Mouse (Mus musculus) kidney, postnatal 0 days (tissue): Measurements from ENCODE around the gene A730061H03Rik. TPM values are rescaled to one million over a fixed set of nuclear protein-coding genes. Genes with fewer than 3 reads are reported as not detected.
A peak's percentile ranks its signal among the peaks of the same experiment; 100 is the strongest.

Source experiments
- ATAC-seq: fragments of 200-750 bp; cut with Nextera tagmentation; replicated peaks from 2 replicates; pipeline ENCODE4 v1.8.0; 2017; ENCODE audit warnings: low read depth, moderate number of reproducible peaks, moderate TSS enrichment, moderate library complexity; ENCODE audit not compliant: low FRiP score
- DNase-seq: peaks from one replicate; pipeline ENCODE4 v3.0.0-alpha.2; 2016; ENCODE audit warnings: low spot score
- H3K27ac ChIP-seq: fragments of 300-500 bp; sonication (generic); 2 replicates; pipeline ENCODE4 v1.5.1; 2014; ENCODE audit warnings: mild to moderate bottlenecking
- H3K27me3 ChIP-seq: fragments of 300-500 bp; sonication (generic); 2 replicates; pipeline ENCODE4 v1.6.1; 2014; ENCODE audit warnings: low read length, mixed read lengths; ENCODE audit not compliant: insufficient read depth
- H3K36me3 ChIP-seq: fragments of 300-500 bp; sonication (generic); 2 replicates; pipeline ENCODE4 v1.6.1; 2014; ENCODE audit warnings: low read length, mixed read lengths; ENCODE audit not compliant: insufficient read depth
- H3K4me1 ChIP-seq: fragments of 300-500 bp; sonication (generic); replicated peaks from 2 replicates; pipeline ENCODE4 v1.6.1; 2014; ENCODE audit warnings: antibody characterized with exemption, low read length, mixed read lengths; ENCODE audit not compliant: insufficient read depth
- H3K4me2 ChIP-seq: fragments of 300-500 bp; sonication (generic); 2 replicates; pipeline ENCODE4 v1.6.1; 2014; ENCODE audit warnings: mild to moderate bottlenecking, low read length, moderate library complexity, mixed read lengths
- H3K4me3 ChIP-seq: fragments of 300-500 bp; sonication (generic); replicated peaks from 2 replicates; pipeline ENCODE4 v1.5.1; 2014; ENCODE audit warnings: low read depth, low read length
- H3K9ac ChIP-seq: fragments of 300-500 bp; sonication (generic); 2 replicates; pipeline ENCODE4 v1.6.1; 2014; ENCODE audit warnings: low read depth, low read length
- H3K9me3 ChIP-seq: fragments of 300-500 bp; sonication (generic); replicated peaks from 2 replicates; pipeline ENCODE4 v1.6.1; 2016; ENCODE audit warnings: low read length, inconsistent platforms, mixed read lengths
- CTCF ChIP-seq: IDR thresholded peaks from 2 replicates; pipeline ENCODE4 v1.5.1; 2016; ENCODE audit warnings: antibody characterized with exemption, low read depth, mild to moderate bottlenecking, moderate library complexity
- WGBS: fragments of 180-500 bp; shearing (Covaris S2); extraction: QIAGEN DNeasy Blood & Tissue Kit; methylation state at CpG from one replicate; pipeline ENCODE4 v1.1.7; 2014; 5-methylcytosine and 5-hydroxymethylcytosine counted together
- polyA plus RNA-seq: library from polyadenylated mRNA; unstranded; fragments of >200 nt; fragmentation: Nextera tagmentation; extraction: Ambion mirVana; gene quantifications from 2 replicates; pipeline ENCODE4 v1.2.1, GENCODE M21; 2015

A730061H03Rik gene
- polyA plus RNA-seq, 1 experiment from 2014 or later = 1.7 TPM

GRCm38 (mm10) chr14:55540787-55541321, 19.4 kb downstream of the A730061H03Rik start:
- ATAC-seq (peak; percentile 27), DNase-seq (peak; percentile 76)
- Histone ChIP-seq H3K4me2 (peak overlapping the region; percentile 75), H3K36me3 (peaks cover 26% of the 10 kb centered on the region), H3K27me3 (no peaks in the 10 kb centered on the region), H3K27ac (peak overlapping the region; percentile 94), H3K4me1 (peaks cover 11% of the 10 kb centered on the region), H3K4me3 (peak overlapping the region; percentile 70), H3K9ac (peak overlapping the region; percentile 74), H3K9me3 (no peaks in the 10 kb centered on the region)
- no peak for TF ChIP-seq CTCF
- WGBS = 4% methylated on average over 10 of the region's 10 CpGs

GRCm38 (mm10) chr14:55540067-55540786, 20.0 kb downstream of the A730061H03Rik start, which contains the start of gene Pck2:
Gene Pck2 (plus strand): TSS chr14:55540266.
- peaks cover 11% of the 10 kb centered on the region for H3K4me1 ChIP-seq
- DNase-seq (peak; percentile 97), ATAC-seq (peak; percentile 95)
- H3K27ac ChIP-seq = peak within 1 kb of the TSS; percentile 94
- no peaks in the 10 kb centered on the region for H3K27me3 ChIP-seq
- H3K9me3 ChIP-seq = no peaks in the 10 kb centered on the region
- peaks cover 21% of the 10 kb centered on the region for H3K36me3 ChIP-seq
- WGBS = under 1% methylated on average over 31 of the region's 32 CpGs
- peak within 1 kb of the TSS; percentile 70 for H3K4me3 ChIP-seq
- peak within 1 kb of the TSS; percentile 75 for H3K4me2 ChIP-seq
- no peak for TF ChIP-seq CTCF
- H3K9ac ChIP-seq = peak within 1 kb of the TSS; percentile 74

DNA sequence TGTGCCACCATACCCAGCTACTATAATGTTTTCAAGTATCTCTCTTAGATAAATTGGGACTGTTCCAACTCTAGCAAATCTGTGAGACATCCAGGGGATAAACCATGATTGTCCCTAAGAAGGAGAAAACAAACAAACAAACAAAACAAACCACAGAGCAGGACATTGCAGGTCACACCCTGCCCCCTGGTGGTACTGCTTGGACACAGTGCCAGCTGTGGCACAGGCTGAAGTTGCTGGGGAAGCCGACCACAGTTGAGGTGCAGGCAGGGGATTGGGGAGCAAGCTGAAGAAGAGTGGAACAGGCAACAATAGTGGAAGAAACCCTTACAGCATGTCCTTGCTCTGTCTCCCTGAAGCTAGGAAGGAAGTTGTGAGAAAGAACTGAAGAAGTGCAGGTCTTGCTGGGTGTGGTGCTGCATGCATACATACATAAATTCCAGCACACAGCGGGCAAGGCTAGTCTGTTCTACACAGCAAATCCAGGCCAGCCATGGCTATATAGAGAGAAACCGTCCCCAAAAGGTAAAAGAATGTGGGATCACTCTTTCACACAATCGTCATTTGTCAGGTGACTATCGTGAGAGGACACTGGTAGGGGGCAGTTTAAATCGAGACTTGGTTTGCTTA, 24.0 kb downstream of the A730061H03Rik start:
- Histone ChIP-seq H3K9me3 (no peaks in the 10 kb centered on the region), H3K27ac (no peak overlapping the region), H3K27me3 (no peaks in the 10 kb centered on the region), H3K4me2 (no peak overlapping the region), H3K9ac (no peak overlapping the region), H3K4me3 (no peak overlapping the region), H3K36me3 (no peaks in the 10 kb centered on the region), H3K4me1 (peaks cover 6% of the 10 kb centered on the region)
- peak; percentile 58 for DNase-seq
- TF ChIP-seq CTCF = peak; percentile 85
- 57% methylated on average over 6 of the region's 6 CpGs for WGBS
- no peak for ATAC-seq

DNA sequence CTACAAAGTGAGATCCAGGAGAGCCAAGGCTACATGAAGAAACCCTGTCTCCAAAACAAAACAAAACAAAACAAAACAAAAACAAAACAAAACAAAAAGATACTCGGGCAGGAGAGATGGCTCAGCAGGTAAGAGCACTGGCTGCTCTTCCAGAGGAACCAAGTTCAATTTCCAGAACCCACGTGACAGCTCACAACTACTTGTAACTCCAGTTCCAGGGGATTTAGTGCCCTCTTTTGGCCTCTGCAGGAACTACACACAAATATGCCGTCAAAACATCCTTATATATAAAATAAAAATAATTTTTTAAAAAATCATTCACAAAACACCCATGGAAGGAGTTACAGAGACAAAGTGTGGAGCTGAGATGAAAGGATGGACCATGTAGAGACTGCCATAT, 32.3 kb downstream of the A730061H03Rik start:
- 20% methylated on average over 3 of the region's 3 CpGs for WGBS
- Histone ChIP-seq H3K4me3 (no peak overlapping the region), H3K9ac (no peak overlapping the region), H3K27me3 (no peaks in the 10 kb centered on the region), H3K4me2 (no peak overlapping the region), H3K36me3 (no peaks in the 10 kb centered on the region), H3K27ac (no peak overlapping the region), H3K9me3 (no peaks in the 10 kb centered on the region), H3K4me1 (no peaks in the 10 kb centered on the region)
- peak; percentile 70 for TF ChIP-seq CTCF
- ATAC-seq (no peak), DNase-seq (peak; percentile 64)

DNA sequence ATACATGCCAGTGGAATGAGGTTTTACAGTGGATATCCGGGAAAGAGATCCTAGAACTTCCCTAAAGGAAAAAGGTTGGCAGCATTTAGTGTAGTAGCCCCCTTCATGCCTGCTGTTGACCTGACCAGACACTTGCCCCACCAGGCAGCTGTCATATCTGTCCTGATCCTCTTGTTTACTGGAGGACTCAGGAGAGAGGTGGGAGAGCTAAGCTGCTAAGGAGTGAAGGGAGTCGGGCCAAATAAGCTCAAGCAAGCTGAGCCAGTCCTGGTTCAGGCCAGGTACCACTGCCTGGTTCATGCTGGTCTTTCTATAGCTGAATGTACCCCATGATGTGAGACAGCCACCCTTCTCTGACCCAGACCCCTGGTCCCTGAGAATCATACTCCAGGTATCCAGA, 33.5 kb downstream of the A730061H03Rik start:
- Histone ChIP-seq H3K36me3 (no peaks in the 10 kb centered on the region), H3K27me3 (peaks cover 4% of the 10 kb centered on the region), H3K4me1 (no peaks in the 10 kb centered on the region), H3K9me3 (no peaks in the 10 kb centered on the region), H3K4me3 (no peak overlapping the region), H3K27ac (no peak overlapping the region), H3K4me2 (no peak overlapping the region), H3K9ac (no peak overlapping the region)
- TF ChIP-seq CTCF = no peak
- no peak for ATAC-seq
- WGBS = 76% methylated on average over 2 of the region's 2 CpGs
- DNase-seq = no peak

DNA sequence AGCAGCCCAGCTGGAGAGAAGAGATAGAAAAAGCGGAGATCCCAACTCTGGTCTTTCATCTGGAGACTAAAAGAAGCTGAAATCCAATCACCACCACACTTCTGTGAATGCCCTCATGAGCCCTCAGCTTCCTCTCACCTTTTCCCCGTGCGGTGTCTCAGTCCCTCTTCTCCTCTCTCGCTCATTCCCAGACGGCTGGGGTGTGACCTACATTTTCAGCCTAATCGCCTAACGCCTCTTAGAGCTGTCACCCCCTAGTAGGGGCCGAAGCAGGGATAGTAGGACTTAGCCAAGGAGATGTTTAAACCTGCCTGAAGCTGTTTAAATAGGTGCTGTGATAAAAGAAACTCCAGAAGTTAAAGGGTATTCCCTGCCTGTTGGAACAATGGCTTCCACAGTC, 35.4 kb downstream of the A730061H03Rik start, which contains the start of gene Nrl:
Gene Nrl, minus strand, starts transcription at position 197 of the 400 bp plus-strand sequence.
- ATAC-seq = no peak
- H3K9ac ChIP-seq = 0 out of 2 replicates have a peak within 1 kb of the TSS, but pooled peaks have one; percentile 2

More for the DNA sequence above, 35.4 kb downstream of the A730061H03Rik start, which contains the start of gene Nrl:
- Histone ChIP-seq H3K36me3 (no peaks in the 10 kb centered on the region), H3K27me3 (peaks cover 15% of the 10 kb centered on the region), H3K4me1 (no peaks in the 10 kb centered on the region), H3K27ac (no peak within 1 kb of the TSS), H3K4me3 (no peak within 1 kb of the TSS), H3K9me3 (no peaks in the 10 kb centered on the region), H3K4me2 (no peak within 1 kb of the TSS)
- TF ChIP-seq CTCF = no peak
- WGBS = 22% methylated on average over 8 of the region's 8 CpGs
- DNase-seq = no peak
